Mouse (Mus musculus): ENCODE data around the gene Pnp2.
"Not testable (repeated sequence)": the region's sequence is repeated elsewhere in the genome, so short reads cannot be mapped to it uniquely, and the experiment has no call there.

Pnp2 gene

GRCm38 (mm10) chr14:50955942-50956508 lies at the start of gene Pnp2:
Pnp2 (plus strand) TSS chr14:50955992.
- peak; percentile 33 to 52 for DNase-seq (ENCODE audit: low read depth in 1 of 2, low spot score in 2 of 2)

- DNase-seq (ENCODE audit: low read depth in 1 of 2, low spot score in 2 of 2) = no peak
Observed at GRCm38 (mm10) chr14:50908126-50908525, 47.7 kb upstream of the Pnp2 start.

GRCm38 (mm10) chr14:50911356-50911755 lies 44.4 kb upstream of the Pnp2 start:
- no peak for DNase-seq (ENCODE audit: low read depth in 1 of 2, low spot score in 2 of 2)

- DNase-seq (ENCODE audit: low read depth in 1 of 2, low spot score in 2 of 2) = not testable (repeated sequence)
Observed at GRCm38 (mm10) chr14:50923437-50923836, 32.4 kb upstream of the Pnp2 start.

- peak; percentile 93 to 96 for DNase-seq (ENCODE audit: low read depth in 1 of 2, low spot score in 2 of 2)
Observed at GRCm38 (mm10) chr14:50924281-50925064, 31.3 kb upstream of the Pnp2 start, which contains the start of the genes Osgep and Apex1. Osgep (minus strand) TSS chr14:50924893. Apex1 (plus strand) TSS chr14:50924968.

GRCm38 (mm10) chr14:50925111-50925920 lies 30.5 kb upstream of the Pnp2 start:
- DNase-seq (ENCODE audit: low read depth in 1 of 2, low spot score in 2 of 2) = peak in 1 of 2 experiments; percentile 8

- DNase-seq (ENCODE audit: low read depth in 1 of 2, low spot score in 2 of 2) = no peak
Observed at GRCm38 (mm10) chr14:50927366-50927765, 28.4 kb upstream of the Pnp2 start.

- DNase-seq (ENCODE audit: low read depth in 1 of 2, low spot score in 2 of 2) = no peak
Observed at GRCm38 (mm10) chr14:50929951-50930350, 25.8 kb upstream of the Pnp2 start.

GRCm38 (mm10) chr14:50930377-50930753 lies 25.4 kb upstream of the Pnp2 start:
- peak in 1 of 2 experiments; percentile 48 for DNase-seq (ENCODE audit: low read depth in 1 of 2, low spot score in 2 of 2)

- peak; percentile 98 to 99 for DNase-seq (ENCODE audit: low read depth in 1 of 2, low spot score in 2 of 2)
Observed at GRCm38 (mm10) chr14:50930754-50931492, 24.9 kb upstream of the Pnp2 start, which contains the start of the genes Pip4p1 and Pnp. Pip4p1 (minus strand) TSS chr14:50930856. Pnp (plus strand) TSS chr14:50931082.

- no peak for DNase-seq (ENCODE audit: low read depth in 1 of 2, low spot score in 2 of 2)
Observed at GRCm38 (mm10) chr14:50931493-50932020, 24.2 kb upstream of the Pnp2 start.

GRCm38 (mm10) chr14:50936649-50937048 lies 19.1 kb upstream of the Pnp2 start:
- DNase-seq (ENCODE audit: low read depth in 1 of 2, low spot score in 2 of 2) = no peak

GRCm38 (mm10) chr14:50938119-50938908 lies 17.5 kb upstream of the Pnp2 start:
- DNase-seq (ENCODE audit: low read depth in 1 of 2, low spot score in 2 of 2) = no peak

GRCm38 (mm10) chr14:50938940-50939339 lies 16.9 kb upstream of the Pnp2 start:
- no peak for DNase-seq (ENCODE audit: low read depth in 1 of 2, low spot score in 2 of 2)

- DNase-seq (ENCODE audit: low read depth in 1 of 2, low spot score in 2 of 2) = peak; percentile 89 to 92
Observed at GRCm38 (mm10) chr14:50943932-50944667, 11.7 kb upstream of the Pnp2 start, which contains the start of gene Gm49342. Gm49342 (plus strand) TSS chr14:50944517.

GRCm38 (mm10) chr14:50944668-50945033 lies 11.1 kb upstream of the Pnp2 start:
- DNase-seq (ENCODE audit: low read depth in 1 of 2, low spot score in 2 of 2) = not testable (repeated sequence)

GRCm38 (mm10) chr14:50945081-50945480 lies 10.7 kb upstream of the Pnp2 start:
- DNase-seq (ENCODE audit: low read depth in 1 of 2, low spot score in 2 of 2) = not testable (repeated sequence)

GRCm38 (mm10) chr14:50945526-50945925 lies 10.3 kb upstream of the Pnp2 start:
- not testable (repeated sequence) for DNase-seq (ENCODE audit: low read depth in 1 of 2, low spot score in 2 of 2)

GRCm38 (mm10) chr14:50955487-50955886 lies 305 bp upstream of the Pnp2 start:
- peak in 1 of 2 experiments; percentile 10 for DNase-seq (ENCODE audit: low read depth in 1 of 2, low spot score in 2 of 2)
